Comparison of ENCODE assay signal across 9 mouse cellular contexts in the genomic region with DNA sequence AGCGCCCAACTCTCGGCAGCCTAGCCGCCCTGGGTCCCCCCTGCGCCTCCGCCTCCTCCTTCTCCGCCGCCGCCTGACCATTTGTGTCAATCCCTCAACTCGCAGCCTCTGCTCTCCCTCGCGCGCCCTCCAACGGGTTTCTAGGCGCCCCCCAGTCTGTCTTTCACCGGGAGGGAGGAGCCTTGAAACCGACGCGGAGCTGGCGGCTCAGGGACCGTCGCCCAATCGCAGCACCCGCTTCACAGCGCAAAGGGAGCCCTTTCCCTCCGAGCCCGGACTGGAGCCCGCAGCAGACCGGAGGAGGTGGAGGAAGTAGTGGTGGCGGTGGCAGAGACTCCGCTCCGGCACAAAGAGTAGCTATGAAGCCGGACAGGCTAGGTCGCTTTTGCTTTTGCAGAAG. TPM values are rescaled to one million over a fixed set of nuclear protein-coding genes. Genes with fewer than 3 reads are reported as not detected.
DNase-seq lines count a peak whose midpoint lies in the region; ATAC-seq and TF ChIP-seq lines count a peak whose summit lies in the region.
"Had no signal": no experiment of that assay in that cellular context is flagged by ENCODE, and none has a peak within 500 bp of the region (broad histone marks: within the 10 kb centered on the region; RNA-seq: fewer than 3 reads in every experiment).

A gene (minus strand): TSS at position 134 of the 400 bp plus-strand sequence.

- DNase-seq in 3T3-L1 (ENCODE audit: low read depth, low spot score) = peak; percentile 98
- peak; percentile 59 for DNase-seq in c-Kit-positive CD71-negative TER-119-negative erythroid progenitor cells, embryonic 14.5 days (ENCODE audit: low read depth)
- peak; percentile 93 to 94 for DNase-seq in kidney, postnatal 36 days
- peak in 2 of 3 experiments; percentile 28 to 41 for DNase-seq in liver, embryonic 14.5 days (ENCODE audit: low read depth in 3 of 3, low spot score in 3 of 3)
- peak; percentile 97 for DNase-seq in neural tube, embryonic 11.5 days (ENCODE audit: low spot score)
- peak; percentile 80 for DNase-seq in telencephalon, adult 2 months (ENCODE audit: low read depth, low spot score)

- peak within 1 kb of the TSS; percentile 94 for H3K4me2 ChIP-seq in forebrain, embryonic 13.5 days
- H3K4me2 ChIP-seq in heart, embryonic 16.5 days (ENCODE audit: low read depth, low read length) = peak within 1 kb of the TSS; percentile 92
- H3K4me2 ChIP-seq in liver, embryonic 14.5 days (ENCODE audit: low read depth) = peak within 1 kb of the TSS; percentile 58
- peak within 1 kb of the TSS; percentile 99 for H3K4me2 ChIP-seq in neural tube, embryonic 11.5 days (ENCODE audit: low read depth)

- ATAC-seq in forebrain, embryonic 13.5 days = peak; percentile 96
- peak; percentile 93 for ATAC-seq in heart, embryonic 16.5 days (replicated peaks; ENCODE audit: extremely low read depth, insufficient read depth, low FRiP score)
- peak; percentile 78 for ATAC-seq in liver, embryonic 14.5 days (ENCODE audit: insufficient read depth)
- ATAC-seq in neural tube, embryonic 11.5 days (ENCODE audit: insufficient read depth, low FRiP score, low TSS enrichment) = peak; percentile 94

- no peaks in the 10 kb centered on the region for H3K36me3 ChIP-seq in forebrain, embryonic 13.5 days (ENCODE audit: poor library complexity, severe bottlenecking)
- H3K36me3 ChIP-seq in heart, embryonic 16.5 days (ENCODE audit: control insufficient read depth, insufficient read depth) = no peaks in the 10 kb centered on the region
- H3K36me3 ChIP-seq in liver, embryonic 14.5 days (replicated peaks; ENCODE audit: control insufficient read depth, insufficient read depth, low read depth) = no peaks in the 10 kb centered on the region
- H3K36me3 ChIP-seq in neural tube, embryonic 11.5 days (ENCODE audit: control insufficient read depth, insufficient read depth, low read length) = no peaks in the 10 kb centered on the region

- H3K9ac ChIP-seq in forebrain, embryonic 13.5 days = peak within 1 kb of the TSS; percentile 95
- peak within 1 kb of the TSS; percentile 92 for H3K9ac ChIP-seq in heart, embryonic 16.5 days (ENCODE audit: low read length)
- H3K9ac ChIP-seq in liver, embryonic 14.5 days (replicated peaks) = peak within 1 kb of the TSS; percentile 6; the same call in 1 of the 2 replicates
- peak within 1 kb of the TSS; percentile 90 for H3K9ac ChIP-seq in neural tube, embryonic 11.5 days (ENCODE audit: low read length)

- H3K4me3 ChIP-seq in forebrain, embryonic 13.5 days = peak within 1 kb of the TSS; percentile 92
- peak within 1 kb of the TSS; percentile 78 for H3K4me3 ChIP-seq in heart, embryonic 16.5 days (ENCODE audit: low read length)
- peak within 1 kb of the TSS; percentile 52 to 56 for H3K4me3 ChIP-seq in liver, embryonic 14.5 days (ENCODE audit: insufficient read depth in 1 of 2, low read depth in 2 of 2, low read length in 2 of 2)
- H3K4me3 ChIP-seq in neural tube, embryonic 11.5 days (ENCODE audit: low read depth, low read length) = peak within 1 kb of the TSS; percentile 79

- peak within 1 kb of the TSS; percentile 95 for H3K27ac ChIP-seq in forebrain, embryonic 13.5 days
- H3K27ac ChIP-seq in heart, embryonic 16.5 days (ENCODE audit: low read length) = peak within 1 kb of the TSS; percentile 96
- no peak within 1 kb of the TSS for H3K27ac ChIP-seq in liver, embryonic 14.5 days
- peak within 1 kb of the TSS; percentile 85 for H3K27ac ChIP-seq in neural tube, embryonic 11.5 days (ENCODE audit: low read depth, low read length)

- WGBS in forebrain, embryonic 13.5 days = under 1% methylated on average over 25 of the region's 33 CpGs
- under 1% methylated on average over 32 of the region's 33 CpGs for WGBS in heart, embryonic 16.5 days
- under 1% methylated on average over 32 of the region's 33 CpGs for WGBS in liver, embryonic 14.5 days (ENCODE audit: insufficient replicate concordance)
- WGBS in neural tube, embryonic 11.5 days = 0% methylated on average over 30 of the region's 33 CpGs

- H3K4me1 ChIP-seq in forebrain, embryonic 13.5 days = peaks cover 33% of the 10 kb centered on the region
- peaks cover 23% of the 10 kb centered on the region for H3K4me1 ChIP-seq in heart, embryonic 16.5 days (ENCODE audit: control insufficient read depth, insufficient read depth, low read length)
- H3K4me1 ChIP-seq in liver, embryonic 14.5 days (replicated peaks; ENCODE audit: control insufficient read depth in 2 of 2, insufficient read depth in 2 of 2, low read length in 1 of 2) = no peaks in the 10 kb centered on the region
- peaks cover 18% of the 10 kb centered on the region for H3K4me1 ChIP-seq in neural tube, embryonic 11.5 days (ENCODE audit: control insufficient read depth, insufficient read depth, low read length)

- no peaks in the 10 kb centered on the region for H3K9me3 ChIP-seq in forebrain, embryonic 13.5 days (replicated peaks)
- H3K9me3 ChIP-seq in heart, embryonic 16.5 days (replicated peaks; ENCODE audit: control insufficient read depth, low read length) = no peaks in the 10 kb centered on the region
- H3K9me3 ChIP-seq in liver, embryonic 14.5 days (ENCODE audit: control insufficient read depth, low read length) = no peaks in the 10 kb centered on the region
- H3K9me3 ChIP-seq in neural tube, embryonic 11.5 days (ENCODE audit: control insufficient read depth, low read length) = no peaks in the 10 kb centered on the region

- peak; percentile 17; the same call in 1 of the 2 replicates for TF ChIP-seq CTCF in liver, embryonic 14.5 days (IDR thresholded peaks at IDR 0.05; ENCODE audit: low read depth)

- no peak for TF ChIP-seq EP300 in liver, embryonic 14.5 days (IDR thresholded peaks at IDR 0.05; ENCODE audit: low read depth)

- no peaks in the 10 kb centered on the region for H3K27me3 ChIP-seq in forebrain, embryonic 13.5 days
- H3K27me3 ChIP-seq in heart, embryonic 16.5 days (ENCODE audit: control insufficient read depth, insufficient read depth, low read length) = no peaks in the 10 kb centered on the region
- H3K27me3 ChIP-seq in liver, embryonic 14.5 days (ENCODE audit: control insufficient read depth, insufficient read depth, low read length) = peaks cover 47% of the 10 kb centered on the region
- H3K27me3 ChIP-seq in neural tube, embryonic 11.5 days (ENCODE audit: control insufficient read depth, insufficient read depth, low read length) = peaks cover 12% of the 10 kb centered on the region; the same call in 1 of the 2 replicates
- H3K27me3 ChIP-seq: CH12.LX had no signal

RNA-seq across cellular contexts. Expression of the gene that starts here (rescaled TPM):
- polyA plus RNA-seq in forebrain, embryonic 13.5 days (2015; fragmentation: Nextera tagmentation; extraction: Ambion mirVana) = 16.9 and 17.0 TPM in 2 replicates
- 13.0 and 15.6 TPM in 2 replicates for polyA plus RNA-seq in heart, embryonic 16.5 days (2015; fragmentation: Nextera tagmentation; extraction: Ambion mirVana)
- 3.6 and 3.9 TPM in 2 replicates for polyA plus RNA-seq in liver, embryonic 14.5 days (2012; rRNA removed)
- polyA plus RNA-seq in liver, embryonic 14.5 days (2014; fragmentation: Nextera tagmentation; extraction: Ambion mirVana) = 2.6 and 2.8 TPM in 2 replicates
- polyA plus RNA-seq in neural tube, embryonic 11.5 days (2014; fragmentation: Nextera tagmentation; extraction: Ambion mirVana) = 18.8 and 19.7 TPM in 2 replicates

Comparison
In these comparisons a context has a peak if more than half of its experiments do, and no peak if none do; other contexts are left out.
1. DNase-seq: peak in every context shown above with its lines; median percentile 98 in 3T3-L1; 97 in neural tube, embryonic 11.5 days; 94 in kidney, postnatal 36 days; 80 in telencephalon, adult 2 months; 59 in c-Kit-positive CD71-negative TER-119-negative erythroid progenitor cells, embryonic 14.5 days; 34 in liver, embryonic 14.5 days.
2. H3K9ac ChIP-seq: peak in every context shown above with its lines; median percentile 95 in forebrain, embryonic 13.5 days; 92 in heart, embryonic 16.5 days; 90 in neural tube, embryonic 11.5 days; 6 in liver, embryonic 14.5 days.